Mouse (Mus musculus) natural killer cell, adult 2 months (primary cell): Measurements from ENCODE around the gene Ubr3.
A peak's percentile ranks its signal among the peaks of the same experiment; 100 is the strongest.

ENCODE experiments used
- DNase-seq, 2 experiments: peaks; one replicate each; pipeline ENCODE4 v3.0.0; 2022; ENCODE audit warnings: low spot score in 2 of 2

Gene Ubr3

DNA sequence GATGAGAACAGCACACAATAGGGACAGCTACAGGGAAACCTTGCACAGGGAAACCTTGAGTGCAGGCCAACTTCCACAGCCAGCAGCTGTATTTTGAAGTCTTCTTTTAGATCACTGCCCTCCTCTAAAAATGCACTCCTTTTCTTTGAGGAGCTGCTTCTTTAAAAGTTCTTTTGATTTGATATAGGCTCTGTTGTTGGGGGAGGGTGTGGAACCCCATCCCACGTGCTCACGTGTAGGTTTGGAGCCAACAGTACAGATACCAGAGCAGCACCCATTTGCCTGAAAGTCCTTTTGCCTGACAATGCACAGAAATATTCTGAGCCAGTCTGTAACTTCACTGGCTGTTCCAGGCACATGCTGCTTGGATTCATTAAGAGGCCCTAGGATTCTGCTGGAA lies 134.4 kb downstream of the Ubr3 start:
- DNase-seq: no peak

GRCm38 (mm10) chr2:70034895-70035294 lies 137.8 kb downstream of the Ubr3 start:
- DNase-seq: no peak

DNA sequence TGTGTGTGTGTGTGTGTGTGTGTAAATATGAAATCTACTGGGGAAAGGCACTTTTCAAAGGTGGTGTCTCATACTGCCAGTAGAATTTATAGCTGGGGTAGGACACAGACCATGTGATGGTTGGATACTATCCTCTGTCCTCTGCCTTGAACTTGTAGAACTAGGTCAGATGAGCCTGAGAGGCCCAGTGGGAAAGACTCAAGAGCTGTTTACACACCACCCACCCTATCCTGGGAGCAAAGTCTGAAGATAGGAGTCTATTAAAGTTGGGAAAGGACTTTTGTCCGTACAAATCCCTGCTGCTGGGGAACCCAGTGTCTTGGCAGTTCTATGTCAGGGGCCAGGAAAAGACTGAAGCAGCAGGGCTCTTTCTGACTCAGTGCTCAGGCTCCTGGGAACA lies 138.3 kb downstream of the Ubr3 start:
- DNase-seq: no peak

DNA sequence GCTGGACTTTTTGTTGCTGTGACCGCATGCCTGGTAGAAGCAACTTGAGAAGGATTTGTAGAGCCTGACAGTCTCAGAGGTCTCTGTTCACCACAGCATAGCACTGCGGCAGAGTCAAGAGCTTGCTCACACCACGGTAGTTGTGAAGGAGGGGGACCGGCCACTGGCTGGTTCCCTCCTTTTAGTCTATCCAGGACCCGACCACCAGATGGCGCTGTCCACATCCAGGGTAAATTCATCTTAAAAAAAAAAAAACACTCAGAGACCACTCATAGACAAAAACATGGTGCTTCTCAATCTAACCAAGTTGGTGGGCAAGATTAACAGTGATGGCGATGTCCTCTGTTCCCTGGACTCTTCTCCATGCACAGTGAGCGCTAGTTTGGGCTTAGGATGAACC lies 140.2 kb downstream of the Ubr3 start:
- DNase-seq: peak; percentile 19 to 51

- DNase-seq: no peak
Observed at GRCm38 (mm10) chr2:70038752-70039151, 141.7 kb downstream of the Ubr3 start, which contains the start of gene Myo3b. Gene Myo3b, plus strand, starts transcription at chr2:70039126.

GRCm38 (mm10) chr2:70044466-70044865 lies 147.4 kb downstream of the Ubr3 start:
- DNase-seq: no peak

DNA sequence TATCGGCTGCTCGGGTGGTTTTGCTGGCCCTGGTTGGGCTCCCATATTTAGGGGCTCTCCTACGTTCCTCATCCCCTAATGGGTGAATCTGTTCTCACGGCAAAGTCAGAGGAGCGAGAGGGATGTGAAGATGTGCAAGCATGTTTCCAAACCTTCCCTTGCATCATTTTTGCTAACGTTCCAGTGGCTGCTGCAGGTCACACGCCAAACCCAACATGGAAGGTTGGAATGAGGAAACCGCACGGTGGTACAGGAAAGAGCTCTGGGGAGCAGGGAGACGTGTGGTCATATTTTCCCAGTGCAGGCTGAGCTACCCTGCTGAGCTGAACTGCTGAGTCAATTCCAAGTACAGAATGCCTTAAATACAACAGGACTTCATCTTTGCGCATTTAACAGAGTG lies 150.8 kb downstream of the Ubr3 start:
- no peak for DNase-seq

GRCm38 (mm10) chr2:70053803-70054202 lies 156.8 kb downstream of the Ubr3 start:
- DNase-seq: no peak

GRCm38 (mm10) chr2:70058201-70058600 lies 161.2 kb downstream of the Ubr3 start:
- no peak for DNase-seq

- DNase-seq: no peak
Observed at GRCm38 (mm10) chr2:70060359-70061345, 163.6 kb downstream of the Ubr3 start.

DNA sequence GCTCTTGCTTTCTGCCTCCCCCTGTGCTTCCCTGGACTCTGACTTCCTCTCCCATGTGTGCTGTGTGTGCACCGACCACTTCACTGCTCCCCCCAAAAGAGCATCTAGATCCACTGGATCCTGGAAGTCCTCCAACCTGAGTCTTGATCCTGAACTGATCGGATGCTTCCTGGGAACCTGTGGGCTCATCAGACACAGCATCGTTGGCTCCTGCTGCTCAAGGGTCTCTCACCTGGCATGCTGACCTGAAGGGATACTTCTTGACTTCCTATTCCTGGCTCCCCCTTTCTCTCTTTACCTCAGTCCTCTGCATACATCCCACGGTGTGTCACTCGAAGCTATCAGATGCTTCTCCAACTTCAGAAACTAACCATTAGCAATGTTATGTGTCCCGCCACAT lies 168.1 kb downstream of the Ubr3 start:
- no peak for DNase-seq

DNA sequence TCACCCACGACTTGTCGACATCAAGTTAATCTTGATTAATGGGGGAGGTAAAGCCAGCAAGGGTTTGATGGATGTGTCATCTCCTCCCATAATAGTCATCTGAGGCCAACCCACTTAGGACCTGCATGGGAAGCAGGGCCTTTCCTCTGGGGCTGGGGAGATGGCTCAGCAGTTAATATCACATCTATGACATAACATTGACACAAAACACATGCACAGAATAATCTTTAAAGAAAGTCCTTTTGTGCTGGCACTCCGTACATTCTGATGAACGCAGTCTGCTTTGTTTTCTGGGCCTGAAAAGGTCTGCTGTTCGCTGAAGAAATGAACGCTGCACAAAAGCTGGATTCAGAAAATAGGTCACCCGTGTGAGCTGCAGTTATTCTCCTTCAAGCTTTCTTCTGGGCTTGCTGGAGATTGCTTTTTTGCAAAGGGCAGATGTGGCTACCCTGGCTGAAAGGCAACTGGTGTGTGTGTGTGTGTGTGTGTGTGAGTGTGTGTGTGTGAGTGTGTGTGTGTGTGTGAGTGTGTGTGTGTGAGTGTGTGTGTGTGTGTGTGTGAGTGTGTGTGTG lies 168.8 kb downstream of the Ubr3 start:
- no peak for DNase-seq

GRCm38 (mm10) chr2:70066338-70067022 lies 169.4 kb downstream of the Ubr3 start:
- no peak for DNase-seq

DNA sequence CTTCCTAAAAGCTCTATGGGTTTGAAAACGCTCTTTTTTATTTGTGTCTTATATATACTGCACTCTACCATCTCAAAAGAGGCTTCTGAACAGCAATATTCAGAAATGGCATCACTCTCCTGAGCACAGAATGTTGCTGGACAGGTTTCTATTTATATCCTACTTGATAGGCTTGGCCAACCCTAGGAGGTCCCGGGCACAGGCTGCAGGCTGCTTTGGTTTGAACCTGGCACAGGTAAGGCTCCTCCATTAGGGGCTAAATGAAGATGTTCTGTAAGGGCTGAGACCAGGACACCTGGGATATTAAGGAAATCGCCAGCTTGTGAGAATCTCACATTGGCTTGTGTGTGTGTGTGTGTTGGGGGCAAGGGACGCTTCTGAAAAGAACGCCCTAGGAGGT lies 172.8 kb downstream of the Ubr3 start:
- DNase-seq: no peak
